Mouse (Mus musculus) stomach, embryonic 16.5 days (tissue): ENCODE data around the gene Bglap2. TPM values are rescaled to one million over a fixed set of nuclear protein-coding genes. Genes with fewer than 3 reads are reported as not detected.
A peak's percentile ranks its signal among the peaks of the same experiment; 100 is the strongest.
"Not testable (repeated sequence)": the region's sequence is repeated elsewhere in the genome, so short reads cannot be mapped to it uniquely, and the experiment has no call there.

ENCODE experiments used
- ATAC-seq: fragments of 200-750 bp; cut with Nextera tagmentation; 2 replicates; pipeline ENCODE4 v1.8.0; 2017; ENCODE audit warnings: moderate number of reproducible peaks, moderate TSS enrichment; ENCODE audit not compliant: insufficient read depth, low FRiP score
- H3K27ac ChIP-seq: fragments of 300-500 bp; sonication (generic); 2 replicates; pipeline ENCODE4 v1.5.1; 2014; ENCODE audit warnings: low read length
- H3K27me3 ChIP-seq: fragments of 300-500 bp; sonication (generic); 2 replicates; pipeline ENCODE4 v1.6.1; 2014; ENCODE audit warnings: low read length, control low read depth, mixed read lengths; ENCODE audit not compliant: control insufficient read depth, insufficient read depth
- H3K36me3 ChIP-seq: fragments of 300-500 bp; sonication (generic); 2 replicates; pipeline ENCODE4 v1.6.1; 2014; ENCODE audit warnings: low read length; ENCODE audit not compliant: control insufficient read depth, insufficient read depth
- H3K4me1 ChIP-seq: fragments of 300-500 bp; sonication (generic); 2 replicates; pipeline ENCODE4 v1.6.1; 2014; ENCODE audit warnings: low read length, control low read depth, mixed read lengths; ENCODE audit not compliant: control insufficient read depth, insufficient read depth
- H3K4me2 ChIP-seq: fragments of 300-500 bp; sonication (generic); 2 replicates; pipeline ENCODE4 v1.6.1; 2014; ENCODE audit warnings: low read depth, low read length, mixed read lengths
- H3K4me3 ChIP-seq: fragments of 300-500 bp; sonication (generic); replicated peaks from 2 replicates; pipeline ENCODE4 v1.5.1; 2014; ENCODE audit warnings: mild to moderate bottlenecking, low read length
- H3K9ac ChIP-seq: fragments of 300-500 bp; sonication (generic); 2 replicates; pipeline ENCODE4 v1.6.1; 2014; ENCODE audit warnings: low read length
- H3K9me3 ChIP-seq: fragments of 300-500 bp; sonication (generic); replicated peaks from 2 replicates; pipeline ENCODE4 v1.6.1; 2016; ENCODE audit warnings: low read length, control low read depth; ENCODE audit not compliant: control insufficient read depth
- WGBS: fragments of 180-500 bp; shearing (Covaris S2); extraction: QIAGEN DNeasy Blood & Tissue Kit; methylation state at CpG from one replicate; pipeline ENCODE4 v1.1.7; 2014; 5-methylcytosine and 5-hydroxymethylcytosine counted together
- polyA plus RNA-seq: library from polyadenylated mRNA; unstranded; fragments of >200 nt; fragmentation: Nextera tagmentation; extraction: Ambion mirVana; gene quantifications from 2 replicates; pipeline ENCODE4 v1.2.1, GENCODE M21; 2015

The Bglap2 gene
- polyA plus RNA-seq, 1 experiment from 2014 or later: 4.4 TPM

GRCm38 (mm10) chr3:88375750-88376626, 2.5 kb downstream of the Bglap2 start:
- H3K4me1 ChIP-seq, H3K36me3 ChIP-seq, H3K27me3 ChIP-seq, H3K9me3 ChIP-seq: not testable (repeated sequence)
- H3K27ac ChIP-seq: peak overlapping the region; percentile 64; the same call in 1 of the 2 replicates
- peak overlapping the region; percentile 58; the same call in 1 of the 2 replicates for H3K9ac ChIP-seq
- 7% methylated on average over 16 of the region's 19 CpGs for WGBS
- H3K4me3 ChIP-seq: peak overlapping the region; percentile 33
- peak; percentile 91 for ATAC-seq
- H3K4me2 ChIP-seq: peak overlapping the region; percentile 56

- H3K4me2 ChIP-seq, ATAC-seq: not testable (repeated sequence)
These were observed 5.9 kb downstream of the Bglap2 start, which contains the start of gene Bglap3 for GRCm38 (mm10) chr3:88372643-88373042. Bglap3 (minus strand) TSS chr3:88372743.

GRCm38 (mm10) chr3:88368511-88368910, 10.0 kb downstream of the Bglap2 start:
- not testable (repeated sequence) for H3K9ac ChIP-seq, H3K27ac ChIP-seq, H3K4me3 ChIP-seq, H3K9me3 ChIP-seq, H3K36me3 ChIP-seq, H3K4me2 ChIP-seq, ATAC-seq
- Histone ChIP-seq H3K4me1 (peaks cover 12% of the 10 kb centered on the region; the same call in 1 of the 2 replicates), H3K27me3 (peaks cover 16% of the 10 kb centered on the region)
- 79% methylated on average over 7 of the region's 7 CpGs for WGBS

More at GRCm38 (mm10) chr3:88372643-88373042, 5.9 kb downstream of the Bglap2 start, which contains the start of gene Bglap3:
- 88% methylated on average over 9 of the region's 9 CpGs for WGBS
- H3K9me3 ChIP-seq, H3K27ac ChIP-seq, H3K27me3 ChIP-seq, H3K4me3 ChIP-seq, H3K36me3 ChIP-seq, H3K9ac ChIP-seq, H3K4me1 ChIP-seq: not testable (repeated sequence)

- Histone ChIP-seq H3K27me3 (peaks cover 16% of the 10 kb centered on the region), H3K4me1 (peaks cover 12% of the 10 kb centered on the region; the same call in 1 of the 2 replicates)
- not testable (repeated sequence) for ATAC-seq, H3K4me2 ChIP-seq, H3K4me3 ChIP-seq, H3K9ac ChIP-seq, H3K27ac ChIP-seq, H3K36me3 ChIP-seq, H3K9me3 ChIP-seq
- 56% methylated on average over 3 of the region's 7 CpGs for WGBS
These were observed 11.0 kb downstream of the Bglap2 start for GRCm38 (mm10) chr3:88367517-88367916.

- WGBS: 6% methylated on average over 19 of the region's 22 CpGs
- not testable (repeated sequence) for H3K27ac ChIP-seq, H3K36me3 ChIP-seq, H3K9me3 ChIP-seq
- Histone ChIP-seq H3K4me2 (peak overlapping the region; percentile 41), H3K9ac (0 out of 2 replicates have a peak overlapping the region, but pooled peaks have one; percentile 50), H3K4me1 (peaks cover 12% of the 10 kb centered on the region; the same call in 1 of the 2 replicates), H3K27me3 (peaks cover 16% of the 10 kb centered on the region), H3K4me3 (0 out of 2 replicates have a peak overlapping the region, but pooled peaks have one; percentile 11)
- peak; percentile 70 for ATAC-seq
These were observed 11.6 kb downstream of the Bglap2 start for GRCm38 (mm10) chr3:88366830-88367428.

GRCm38 (mm10) chr3:88365705-88366361, 12.7 kb downstream of the Bglap2 start:
- peaks cover 12% of the 10 kb centered on the region for H3K36me3 ChIP-seq
- H3K4me2 ChIP-seq: no peak overlapping the region
- 41% methylated on average over 34 of the region's 34 CpGs for WGBS
- no peak overlapping the region for H3K9ac ChIP-seq
- no peak overlapping the region for H3K27ac ChIP-seq
- peaks cover 16% of the 10 kb centered on the region for H3K27me3 ChIP-seq
- H3K4me1 ChIP-seq: peaks cover 12% of the 10 kb centered on the region; the same call in 1 of the 2 replicates
- H3K9me3 ChIP-seq: no peaks in the 10 kb centered on the region
- no peak for ATAC-seq
- H3K4me3 ChIP-seq: no peak overlapping the region

GRCm38 (mm10) chr3:88364337-88364736, 14.2 kb downstream of the Bglap2 start, which contains the start of gene Paqr6:
Paqr6 (plus strand) TSS chr3:88364584.
- ATAC-seq: peak; percentile 52
- Histone ChIP-seq H3K36me3 (peaks cover 23% of the 10 kb centered on the region), H3K9ac (peak within 1 kb of the TSS; percentile 61), H3K27ac (peak within 1 kb of the TSS; percentile 26; the same call in 1 of the 2 replicates), H3K27me3 (peaks cover 16% of the 10 kb centered on the region), H3K4me2 (peak within 1 kb of the TSS; percentile 50), H3K4me3 (peak within 1 kb of the TSS; percentile 34), H3K4me1 (peaks cover 12% of the 10 kb centered on the region; the same call in 1 of the 2 replicates), H3K9me3 (no peaks in the 10 kb centered on the region)
- WGBS: 5% methylated on average over 16 of the region's 16 CpGs

- H3K9ac ChIP-seq: no peak overlapping the region
- no peak for ATAC-seq
- 61% methylated on average over 4 of the region's 4 CpGs for WGBS
- peaks cover 12% of the 10 kb centered on the region; the same call in 1 of the 2 replicates for H3K4me1 ChIP-seq
- peak overlapping the region; percentile 26; the same call in 1 of the 2 replicates for H3K27ac ChIP-seq
- no peaks in the 10 kb centered on the region for H3K9me3 ChIP-seq
- H3K27me3 ChIP-seq: peaks cover 16% of the 10 kb centered on the region
- peaks cover 30% of the 10 kb centered on the region for H3K36me3 ChIP-seq
- no peak overlapping the region for H3K4me3 ChIP-seq
- H3K4me2 ChIP-seq: no peak overlapping the region
These were observed 14.8 kb downstream of the Bglap2 start for GRCm38 (mm10) chr3:88363700-88364099.
